Mouse (Mus musculus) E14TG2a.4 (cell line): Measurements from ENCODE around the gene Ermard.

Experiments used
- CTCF ChIP-seq: conservative IDR thresholded peaks from 2 replicates; pipeline ENCODE4 v1.5.1; 2014; ENCODE audit warnings: low read length
- NANOG ChIP-seq: IDR thresholded peaks from 2 replicates; pipeline ENCODE4 v1.6.1; 2014; ENCODE audit warnings: borderline replicate concordance, low read length, mixed read lengths
- POU5F1 ChIP-seq: IDR thresholded peaks from 2 replicates; pipeline ENCODE4 v1.6.1; 2014; ENCODE audit warnings: low read length, borderline replicate concordance

DNA sequence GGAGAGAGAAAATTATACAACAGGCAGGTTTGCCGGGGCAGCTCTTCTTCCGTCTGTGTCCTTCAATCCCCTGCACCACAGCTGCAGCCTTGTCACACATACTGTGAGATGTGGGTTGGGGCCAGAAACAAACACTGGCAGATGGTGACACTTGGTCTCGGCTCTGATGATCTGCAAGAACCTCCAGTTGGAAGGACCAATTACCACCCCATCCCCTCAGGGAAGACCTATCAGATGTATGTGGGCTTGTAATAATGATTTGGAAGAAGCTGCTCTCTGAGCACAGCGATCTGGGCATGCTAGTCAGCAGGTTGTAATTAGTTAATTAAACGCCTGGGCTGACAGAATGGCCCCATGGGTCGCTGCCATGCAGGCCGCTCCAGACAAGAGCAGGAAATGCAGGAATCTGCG lies 47.6 kb downstream of the Ermard start:
- TF ChIP-seq CTCF (no peak), NANOG (no peak), POU5F1 (no peak)
